Mouse (Mus musculus) liver, postnatal 0 days (tissue): ENCODE measurements at regions not wholly inside any gene's neighbourhood (a gene's known extent, or its start where the extent isn't known, plus 50 kb on each side); places are given as distances from the start of the nearest gene placed in this dataset.

ENCODE experiments used
- CTCF ChIP-seq: sonication (generic); IDR thresholded peaks from 2 replicates; pipeline ENCODE4 v1.5.1; 2016; ENCODE audit warnings: antibody characterized with exemption, low read depth
- EP300 ChIP-seq: IDR thresholded peaks from 2 replicates; pipeline ENCODE4 v1.6.1; 2016; ENCODE audit warnings: antibody characterized with exemption, low read depth, mild to moderate bottlenecking

DNA sequence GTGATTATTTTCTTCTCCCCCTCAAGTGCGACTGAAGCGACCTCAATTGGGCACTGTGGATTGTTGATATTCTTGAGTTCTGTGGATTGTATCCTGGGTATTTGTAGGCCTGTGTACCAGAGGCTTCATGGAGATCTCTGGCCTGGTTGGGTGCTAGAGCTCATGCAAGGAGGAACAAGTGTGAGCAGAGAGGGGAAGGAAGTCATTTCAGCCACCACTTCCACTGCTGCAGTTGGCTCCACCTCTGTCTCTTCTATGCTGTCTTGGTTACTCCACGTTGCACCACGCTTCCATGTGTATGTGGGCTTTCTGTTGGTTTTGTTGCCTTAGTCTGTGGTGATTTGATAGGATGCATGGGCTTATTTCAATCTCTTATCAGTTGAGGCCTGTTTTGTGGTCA lies 2929.6 kb downstream of the Gm37988 start:
- TF ChIP-seq CTCF, result no peak
- TF ChIP-seq EP300, result no peak
